Mouse (Mus musculus) lung, embryonic 16.5 days (tissue): ENCODE measurements around the gene Ccdc106. TPM values are rescaled to one million over a fixed set of nuclear protein-coding genes. Genes with fewer than 3 reads are reported as not detected.

Experiments
- ATAC-seq: fragments of 200-750 bp; cut with Nextera tagmentation; 2 replicates; pipeline ENCODE4 v1.8.0; 2017; ENCODE audit warnings: low read depth, mild to moderate bottlenecking, moderate library complexity
- H3K27ac ChIP-seq: fragments of 300-500 bp; sonication (generic); 2 replicates; pipeline ENCODE4 v1.5.1; 2014; ENCODE audit warnings: mild to moderate bottlenecking, control low read depth, low read length
- H3K27me3 ChIP-seq: fragments of 300-500 bp; sonication (generic); 2 replicates; pipeline ENCODE4 v1.6.1; 2014; ENCODE audit warnings: low read depth, low read length, mixed read lengths; ENCODE audit not compliant: control insufficient read depth, insufficient read depth
- H3K36me3 ChIP-seq: fragments of 300-500 bp; sonication (generic); 2 replicates; pipeline ENCODE4 v1.6.1; 2014; ENCODE audit warnings: low read length; ENCODE audit not compliant: control insufficient read depth, insufficient read depth
- H3K4me1 ChIP-seq: fragments of 300-500 bp; sonication (generic); replicated peaks from 2 replicates; pipeline ENCODE4 v1.6.1; 2014; ENCODE audit warnings: low read length, mixed read lengths; ENCODE audit not compliant: control insufficient read depth, insufficient read depth
- H3K4me2 ChIP-seq: fragments of 300-500 bp; sonication (generic); 2 replicates; pipeline ENCODE4 v1.6.1; 2014; ENCODE audit warnings: low read depth, low read length, control low read depth
- H3K4me3 ChIP-seq: fragments of 300-500 bp; sonication (generic); 2 replicates; pipeline ENCODE4 v1.5.1; 2014; ENCODE audit warnings: mild to moderate bottlenecking, low read length, control low read depth
- H3K9ac ChIP-seq: fragments of 300-500 bp; sonication (generic); 2 replicates; pipeline ENCODE4 v1.6.1; 2014; ENCODE audit warnings: low read length, control low read depth
- H3K9me3 ChIP-seq: fragments of 300-500 bp; sonication (generic); 2 replicates; pipeline ENCODE4 v1.6.1; 2016; ENCODE audit warnings: low read length; ENCODE audit not compliant: control insufficient read depth
- WGBS: fragments of 180-500 bp; shearing (Covaris S2); extraction: QIAGEN DNeasy Blood & Tissue Kit; methylation state at CpG from one replicate; pipeline ENCODE4 v1.1.7; 2014; 5-methylcytosine and 5-hydroxymethylcytosine counted together
- polyA plus RNA-seq: library from polyadenylated mRNA; unstranded; fragments of >200 nt; fragmentation: Nextera tagmentation; extraction: Ambion mirVana; gene quantifications from 2 replicates; pipeline ENCODE4 v1.2.1, GENCODE M21; 2015

The Ccdc106 gene
- polyA plus RNA-seq, 1 experiment from 2014 or later, result 5.5 TPM

DNA sequence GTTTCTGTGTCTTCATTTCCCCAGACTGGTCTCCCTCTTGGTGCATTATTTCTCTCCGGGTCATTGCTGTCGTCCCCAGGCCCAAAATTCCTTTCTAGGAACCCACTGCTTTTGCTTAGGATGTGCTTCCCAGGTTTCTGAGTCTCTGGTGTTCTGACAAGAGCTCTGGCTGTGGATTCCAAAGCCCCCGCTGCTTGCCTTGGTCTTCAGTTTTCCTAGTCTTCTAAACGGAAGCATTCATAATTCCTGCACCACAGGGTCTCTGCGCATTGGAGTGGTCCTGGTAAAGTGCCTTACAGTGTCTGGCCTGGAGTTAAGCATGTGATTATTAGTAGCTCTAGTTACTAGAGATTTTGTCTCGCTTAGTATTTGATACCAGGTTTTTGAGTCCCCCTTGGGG lies 60.5 kb downstream of the Ccdc106 start:
- H3K4me2 ChIP-seq, result peak overlapping the region; percentile 84
- H3K9me3 ChIP-seq, result no peaks in the 10 kb centered on the region
- H3K36me3 ChIP-seq, result peaks cover 32% of the 10 kb centered on the region
- no peaks in the 10 kb centered on the region for H3K27me3 ChIP-seq
- H3K4me1 ChIP-seq, result peaks cover 17% of the 10 kb centered on the region
- 8% methylated on average over 6 of the region's 6 CpGs for WGBS
- peak overlapping the region; percentile 94 for H3K27ac ChIP-seq
- H3K4me3 ChIP-seq, result peak overlapping the region; percentile 97
- ATAC-seq, result no peak
- H3K9ac ChIP-seq, result peak overlapping the region; percentile 99

- 60% methylated on average over 6 of the region's 6 CpGs for WGBS
- no peak for ATAC-seq
- Histone ChIP-seq H3K36me3 (peaks cover 29% of the 10 kb centered on the region), H3K4me3 (peak overlapping the region; percentile 97), H3K4me1 (peaks cover 17% of the 10 kb centered on the region), H3K9ac (peak overlapping the region; percentile 99), H3K27me3 (no peaks in the 10 kb centered on the region), H3K4me2 (peak overlapping the region; percentile 84), H3K9me3 (no peaks in the 10 kb centered on the region), H3K27ac (no peak overlapping the region)
Measured at GRCm38 (mm10) chr7:5081241-5081640, 60.9 kb downstream of the Ccdc106 start.

DNA sequence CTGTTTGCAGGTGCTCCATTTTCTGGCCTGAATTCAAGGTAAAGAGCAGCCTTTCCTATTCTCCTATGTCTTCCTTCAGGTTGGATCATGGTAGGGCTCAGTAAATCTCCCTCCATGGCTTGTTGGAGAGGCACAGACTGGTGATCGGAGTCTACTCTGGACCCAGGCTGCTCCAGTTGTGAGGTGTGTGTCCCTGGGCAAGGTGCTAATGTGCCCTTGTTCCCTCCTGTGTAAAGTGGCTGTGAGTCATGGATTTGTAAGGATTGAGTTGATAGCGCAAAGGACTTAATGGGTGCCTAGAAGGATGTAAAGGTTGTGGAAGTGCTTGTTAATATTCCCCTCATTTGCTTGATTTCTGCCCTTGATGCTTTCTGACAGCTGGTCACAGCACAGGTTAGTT lies 61.6 kb downstream of the Ccdc106 start:
- Histone ChIP-seq H3K9me3 (no peaks in the 10 kb centered on the region), H3K4me1 (peaks cover 17% of the 10 kb centered on the region), H3K9ac (0 out of 2 replicates have a peak overlapping the region, but pooled peaks have one; percentile 42), H3K4me3 (no peak overlapping the region), H3K4me2 (peak overlapping the region; percentile 84; the same call in 1 of the 2 replicates), H3K27ac (no peak overlapping the region), H3K27me3 (no peaks in the 10 kb centered on the region), H3K36me3 (peaks cover 24% of the 10 kb centered on the region)
- ATAC-seq, result no peak
- WGBS, result 94% methylated on average over 2 of the region's 2 CpGs

GRCm38 (mm10) chr7:5083325-5084105 lies 63.2 kb downstream of the Ccdc106 start:
- Histone ChIP-seq H3K9ac (no peak overlapping the region), H3K4me1 (peaks cover 17% of the 10 kb centered on the region), H3K36me3 (peaks cover 15% of the 10 kb centered on the region; the same call in 1 of the 2 replicates), H3K4me2 (no peak overlapping the region), H3K27ac (no peak overlapping the region), H3K9me3 (no peaks in the 10 kb centered on the region), H3K27me3 (no peaks in the 10 kb centered on the region), H3K4me3 (no peak overlapping the region)
- ATAC-seq, result no peak
- 90% methylated on average over 18 of the region's 18 CpGs for WGBS

DNA sequence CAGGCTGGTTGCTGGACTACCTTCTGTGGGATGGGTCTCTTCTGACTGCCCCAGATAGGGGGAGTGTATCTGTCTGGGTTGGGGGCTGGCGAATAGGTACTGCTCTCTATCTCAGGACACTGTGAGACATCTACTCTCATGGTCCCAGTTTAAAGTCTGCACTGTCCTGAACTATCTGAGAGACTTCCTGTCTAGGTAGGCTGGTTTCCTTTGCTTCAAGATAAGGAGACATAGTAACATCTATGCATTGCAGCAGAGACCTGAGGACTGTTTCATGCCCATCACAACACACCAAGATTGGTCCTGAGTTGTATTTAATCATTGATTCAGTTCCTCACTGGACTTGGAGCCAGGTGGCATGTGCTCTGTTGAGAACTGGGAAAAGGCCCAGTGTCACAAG lies 65.2 kb downstream of the Ccdc106 start:
- ATAC-seq, result no peak
- no peak overlapping the region for H3K4me2 ChIP-seq
- H3K27me3 ChIP-seq, result no peaks in the 10 kb centered on the region
- peaks cover 17% of the 10 kb centered on the region for H3K4me1 ChIP-seq
- H3K9ac ChIP-seq, result no peak overlapping the region
- WGBS, result 93% methylated on average over 1 of the region's 1 CpGs
- no peak overlapping the region for H3K4me3 ChIP-seq
- no peaks in the 10 kb centered on the region for H3K9me3 ChIP-seq
- no peak overlapping the region for H3K27ac ChIP-seq
- peaks cover 20% of the 10 kb centered on the region for H3K36me3 ChIP-seq

GRCm38 (mm10) chr7:5086921-5087440 lies 66.6 kb downstream of the Ccdc106 start:
- peaks cover 6% of the 10 kb centered on the region for H3K4me1 ChIP-seq
- no peak overlapping the region for H3K4me2 ChIP-seq
- ATAC-seq, result no peak
- 86% methylated on average over 5 of the region's 5 CpGs for WGBS
- H3K4me3 ChIP-seq, result no peak overlapping the region
- H3K9ac ChIP-seq, result no peak overlapping the region
- peaks cover 28% of the 10 kb centered on the region for H3K36me3 ChIP-seq
- H3K9me3 ChIP-seq, result no peaks in the 10 kb centered on the region
- H3K27me3 ChIP-seq, result no peaks in the 10 kb centered on the region
- no peak overlapping the region for H3K27ac ChIP-seq

DNA sequence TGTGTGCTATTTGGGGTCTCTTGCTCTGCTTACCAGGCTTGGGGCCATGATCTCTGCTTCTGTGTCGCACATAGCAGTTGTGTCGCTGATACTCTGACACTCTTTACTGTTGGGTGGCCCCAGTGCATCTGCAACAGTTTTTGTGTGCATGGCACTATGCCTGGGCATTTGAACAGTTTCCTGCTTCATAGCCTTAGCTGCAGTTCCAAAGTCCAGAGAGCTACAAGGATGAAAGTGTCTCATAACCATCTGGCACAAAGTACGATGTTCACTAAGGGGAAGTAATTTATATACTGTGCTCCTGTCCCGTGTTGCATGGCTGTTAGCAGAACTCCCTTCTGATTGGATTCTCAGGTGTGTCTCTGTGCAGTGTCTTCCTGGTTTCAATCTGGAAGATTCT lies 67.5 kb downstream of the Ccdc106 start:
- no peak overlapping the region for H3K4me2 ChIP-seq
- no peaks in the 10 kb centered on the region for H3K27me3 ChIP-seq
- H3K4me1 ChIP-seq, result no peaks in the 10 kb centered on the region
- no peak overlapping the region for H3K9ac ChIP-seq
- ATAC-seq, result no peak
- H3K36me3 ChIP-seq, result peaks cover 32% of the 10 kb centered on the region
- no peaks in the 10 kb centered on the region for H3K9me3 ChIP-seq
- no peak overlapping the region for H3K4me3 ChIP-seq
- H3K27ac ChIP-seq, result no peak overlapping the region
- WGBS, result 79% methylated on average over 4 of the region's 4 CpGs

GRCm38 (mm10) chr7:5089853-5090252 lies 69.5 kb downstream of the Ccdc106 start:
- Histone ChIP-seq H3K27ac (no peak overlapping the region), H3K9ac (no peak overlapping the region), H3K36me3 (peaks cover 36% of the 10 kb centered on the region), H3K9me3 (no peaks in the 10 kb centered on the region), H3K4me1 (no peaks in the 10 kb centered on the region), H3K4me2 (no peak overlapping the region), H3K27me3 (no peaks in the 10 kb centered on the region), H3K4me3 (no peak overlapping the region)
- ATAC-seq, result no peak
- WGBS, result 88% methylated on average over 15 of the region's 15 CpGs

- H3K36me3 ChIP-seq, result peaks cover 44% of the 10 kb centered on the region
- no peaks in the 10 kb centered on the region for H3K4me1 ChIP-seq
- no peak overlapping the region for H3K4me2 ChIP-seq
- H3K27ac ChIP-seq, result no peak overlapping the region
- no peak overlapping the region for H3K4me3 ChIP-seq
- no peaks in the 10 kb centered on the region for H3K27me3 ChIP-seq
- H3K9me3 ChIP-seq, result no peaks in the 10 kb centered on the region
- no peak overlapping the region for H3K9ac ChIP-seq
- no peak for ATAC-seq
- WGBS, result 91% methylated on average over 15 of the region's 15 CpGs
Measured at GRCm38 (mm10) chr7:5091008-5091728, 70.8 kb downstream of the Ccdc106 start.
